Mouse (Mus musculus) gastrocnemius, postnatal 4 days (tissue): Measurements from ENCODE around the gene Arf6. TPM values are rescaled to one million over a fixed set of nuclear protein-coding genes. Genes with fewer than 3 reads are reported as not detected.
"Not testable (repeated sequence)": the region's sequence is repeated elsewhere in the genome, so short reads cannot be mapped to it uniquely, and the experiment has no call there.

ENCODE experiments used
- DNase-seq, 2 experiments: peaks; one replicate each; pipeline ENCODE4 v3.0.0; 2021 to 2022; ENCODE audit warnings: low spot score in 2 of 2, mixed read lengths in 2 of 2
- total RNA-seq, 2 experiments: library from RNA; stranded (reverse); gene quantifications; 2 replicates each; pipeline ENCODE4 v1.2.3; 2021

Gene Arf6
- total RNA-seq, 2 experiments from 2014 or later = 72.6 to 77.6 TPM

DNA sequence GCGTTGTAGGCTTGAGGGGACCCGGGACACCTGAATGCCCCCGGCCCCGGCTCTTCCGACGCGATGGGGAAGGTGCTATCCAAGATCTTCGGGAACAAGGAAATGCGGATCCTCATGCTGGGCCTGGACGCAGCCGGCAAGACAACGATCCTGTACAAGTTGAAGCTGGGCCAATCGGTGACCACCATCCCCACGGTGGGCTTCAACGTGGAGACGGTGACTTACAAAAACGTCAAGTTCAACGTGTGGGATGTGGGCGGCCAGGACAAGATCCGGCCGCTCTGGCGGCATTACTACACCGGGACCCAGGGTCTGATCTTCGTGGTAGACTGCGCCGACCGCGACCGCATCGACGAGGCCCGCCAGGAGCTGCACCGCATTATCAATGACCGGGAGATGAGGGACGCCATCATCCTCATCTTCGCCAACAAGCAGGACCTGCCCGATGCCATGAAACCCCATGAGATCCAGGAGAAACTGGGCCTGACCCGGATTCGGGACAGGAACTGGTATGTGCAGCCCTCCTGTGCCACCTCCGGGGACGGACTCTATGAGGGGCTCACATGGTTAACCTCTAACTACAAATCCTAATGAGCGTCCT lies 881 bp downstream of the Arf6 start:
- peak in 1 of 2 experiments; percentile 37 for DNase-seq

DNA sequence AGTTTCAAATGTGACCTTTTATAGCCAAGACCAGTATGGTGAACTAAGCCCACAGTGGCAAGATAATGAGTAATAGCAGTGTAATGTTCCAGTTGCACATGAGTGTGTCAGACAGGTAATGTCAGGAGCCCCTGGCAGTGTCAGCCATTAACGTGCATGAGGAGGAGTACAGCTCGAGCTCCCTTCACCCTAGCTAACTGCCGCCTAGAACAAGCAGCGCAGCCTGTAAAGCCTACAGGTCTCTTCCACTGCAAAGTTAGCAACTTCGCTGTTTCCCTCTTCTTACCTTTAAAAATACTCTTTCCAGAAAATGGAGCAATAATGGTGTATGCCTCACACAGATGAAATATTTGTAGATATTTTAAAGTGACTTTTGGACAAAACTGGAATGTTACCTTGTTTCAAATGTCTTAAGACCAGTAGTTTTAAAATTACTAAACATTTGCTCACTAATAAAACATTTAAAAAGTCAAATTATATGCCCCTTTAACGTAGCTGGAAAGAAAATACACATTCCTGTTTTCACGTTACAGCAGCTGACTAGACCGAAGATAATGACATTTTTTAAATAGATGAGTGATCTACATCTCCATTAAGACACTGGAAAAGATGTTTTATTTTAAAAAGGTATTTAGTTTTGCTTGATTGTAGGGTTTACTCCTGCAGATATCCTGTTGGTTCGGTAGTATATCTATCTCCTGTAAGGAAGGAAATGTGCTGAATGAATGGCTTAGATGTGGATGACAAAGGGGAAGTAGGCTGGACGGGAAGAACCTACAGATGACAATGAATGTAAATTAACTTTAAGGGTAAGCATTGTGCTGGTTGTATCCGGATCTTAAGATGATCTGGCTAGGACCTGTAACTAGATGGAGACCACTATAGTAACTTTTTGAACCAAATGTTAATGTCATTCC lies 2.2 kb downstream of the Arf6 start:
- DNase-seq = no peak

DNA sequence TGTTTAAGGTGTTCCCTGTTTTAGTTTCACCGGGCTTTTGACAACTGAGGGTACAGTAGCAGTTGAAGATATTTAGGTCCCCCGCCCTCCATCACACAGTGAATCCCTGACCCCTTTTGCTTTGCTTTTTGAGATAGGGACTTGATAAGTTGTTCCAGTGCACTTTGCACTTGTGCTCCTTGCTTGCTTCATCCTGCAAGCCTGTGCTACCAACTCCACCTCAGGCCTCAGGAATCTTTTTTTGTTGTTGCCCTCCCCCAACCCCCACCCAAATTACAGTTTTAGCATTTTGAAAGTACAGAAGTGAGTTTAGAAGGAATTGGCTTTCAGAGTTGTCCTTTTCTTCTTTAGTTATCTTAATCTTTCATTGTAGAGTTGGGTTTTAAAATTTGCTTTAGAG lies 4.2 kb downstream of the Arf6 start:
- no peak for DNase-seq

- DNase-seq = no peak
Observed at GRCm38 (mm10) chr12:69377188-69377587, 5.2 kb downstream of the Arf6 start.

DNA sequence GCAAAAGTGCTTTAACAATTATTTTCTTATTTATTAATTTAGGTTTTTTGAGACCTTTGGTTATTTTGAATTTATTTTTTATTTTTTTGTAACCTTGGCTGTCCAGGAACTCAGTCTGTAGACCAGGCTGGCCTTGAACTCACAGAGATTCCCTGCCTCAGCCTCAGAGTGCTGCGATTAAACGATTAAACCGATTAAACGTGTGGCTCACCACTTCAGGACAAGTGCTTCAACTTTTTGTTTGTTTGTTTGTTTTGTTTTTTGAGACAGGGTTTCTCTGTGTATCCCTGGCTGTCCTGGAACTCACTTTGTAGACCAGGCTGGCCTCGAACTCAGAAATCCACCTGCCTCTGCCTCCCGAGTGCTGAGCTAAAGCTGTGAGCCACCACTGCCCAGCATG lies 5.7 kb downstream of the Arf6 start:
- not testable (repeated sequence) for DNase-seq

DNA sequence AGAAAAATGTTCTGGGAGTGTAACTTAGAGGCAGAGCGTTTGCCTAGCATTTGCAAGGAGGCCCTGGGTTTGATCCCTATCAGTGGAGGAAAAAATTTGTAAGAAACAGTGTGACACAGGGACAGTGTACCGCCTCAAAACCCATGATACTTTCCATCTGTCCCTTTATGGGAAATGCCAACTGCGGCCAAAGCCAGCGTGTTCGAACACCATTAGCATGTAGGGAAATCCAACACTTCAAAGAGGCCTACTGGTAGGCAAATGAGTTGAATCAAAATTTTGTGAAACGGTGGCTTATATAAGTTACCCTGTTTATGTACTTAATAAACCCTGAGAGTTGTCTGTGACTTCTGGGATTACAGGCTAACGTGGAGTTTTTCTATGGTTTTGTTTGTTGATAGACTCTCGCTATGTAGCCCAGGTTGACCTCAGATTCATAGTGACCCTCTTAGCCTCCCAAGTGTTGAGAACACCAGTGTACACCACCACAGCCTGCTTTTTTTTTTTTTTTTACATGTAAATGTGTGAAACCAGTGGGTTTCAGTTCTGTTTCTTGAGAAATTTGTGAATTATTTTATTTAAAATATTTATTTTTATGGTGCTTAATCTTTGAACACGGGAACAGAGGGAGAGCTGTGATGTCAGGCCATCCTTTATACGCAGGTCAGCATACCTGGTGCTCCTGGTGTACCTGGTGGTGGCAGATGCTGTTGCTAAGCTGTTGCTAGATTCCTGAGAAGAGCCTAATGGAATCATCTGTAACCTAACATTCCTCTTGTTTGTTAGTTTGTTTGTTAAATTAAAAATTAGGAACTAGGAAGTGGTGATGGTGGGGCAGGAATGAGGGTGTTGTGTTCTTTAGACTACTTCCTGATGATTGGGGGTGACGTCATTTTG lies 6.9 kb downstream of the Arf6 start:
- DNase-seq = no peak

DNA sequence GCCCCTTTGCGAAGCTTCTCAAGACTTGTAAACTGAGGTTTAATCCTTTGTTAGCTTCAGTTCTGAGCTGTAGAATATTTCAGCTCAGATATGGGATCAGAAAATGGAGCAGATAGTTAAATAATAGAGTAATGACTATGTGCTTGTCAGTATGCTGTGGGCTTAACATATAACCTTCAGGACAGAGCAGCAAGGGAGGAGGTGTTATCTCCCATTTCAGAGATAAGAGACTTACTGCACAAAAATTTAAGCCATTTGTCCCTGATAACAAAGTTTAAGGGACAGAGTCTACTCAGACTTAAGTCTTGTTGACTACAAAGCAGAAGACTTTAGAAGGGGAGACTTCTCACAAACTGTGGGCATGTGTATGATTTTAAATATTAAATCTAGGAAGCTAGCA lies 10.9 kb downstream of the Arf6 start:
- no peak for DNase-seq

- DNase-seq = no peak
Observed at GRCm38 (mm10) chr12:69384606-69385005, 12.7 kb downstream of the Arf6 start.

DNA sequence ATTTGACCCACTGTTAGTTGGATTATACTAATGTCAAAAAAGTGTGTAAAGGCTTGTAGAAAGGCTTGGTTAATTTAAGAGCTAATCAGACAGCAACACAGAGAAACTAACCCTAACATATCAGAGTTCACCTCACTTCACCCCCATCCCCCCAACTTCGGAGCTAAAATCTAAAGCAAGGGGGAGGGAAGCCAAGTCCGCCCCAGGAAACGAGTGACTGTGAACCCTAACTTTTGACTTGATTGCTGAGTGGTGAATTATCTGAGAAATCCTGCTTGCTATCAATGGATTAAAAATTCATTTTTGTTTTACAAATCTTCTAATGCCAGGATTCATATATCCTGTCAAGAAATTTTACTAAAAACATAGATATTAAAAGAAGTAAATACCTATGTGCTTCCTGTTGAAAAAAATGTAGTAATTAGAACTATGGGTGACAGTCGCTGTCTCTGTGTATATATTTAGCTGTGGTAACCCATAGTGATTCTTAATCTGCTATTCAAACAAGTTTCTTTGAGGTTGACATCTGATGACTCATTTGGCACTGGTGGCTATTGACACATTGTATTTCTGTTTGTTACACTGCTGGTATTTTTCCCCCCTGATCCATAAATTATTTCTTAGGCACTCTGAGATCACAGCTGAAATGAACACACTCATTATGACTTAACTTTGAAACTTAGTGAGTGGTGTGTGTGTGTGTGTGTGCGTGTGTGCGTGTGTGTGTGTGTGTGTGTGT lies 13.8 kb downstream of the Arf6 start:
- no peak for DNase-seq

GRCm38 (mm10) chr12:69386281-69386732 lies 14.4 kb downstream of the Arf6 start:
- DNase-seq = not testable (repeated sequence)

DNA sequence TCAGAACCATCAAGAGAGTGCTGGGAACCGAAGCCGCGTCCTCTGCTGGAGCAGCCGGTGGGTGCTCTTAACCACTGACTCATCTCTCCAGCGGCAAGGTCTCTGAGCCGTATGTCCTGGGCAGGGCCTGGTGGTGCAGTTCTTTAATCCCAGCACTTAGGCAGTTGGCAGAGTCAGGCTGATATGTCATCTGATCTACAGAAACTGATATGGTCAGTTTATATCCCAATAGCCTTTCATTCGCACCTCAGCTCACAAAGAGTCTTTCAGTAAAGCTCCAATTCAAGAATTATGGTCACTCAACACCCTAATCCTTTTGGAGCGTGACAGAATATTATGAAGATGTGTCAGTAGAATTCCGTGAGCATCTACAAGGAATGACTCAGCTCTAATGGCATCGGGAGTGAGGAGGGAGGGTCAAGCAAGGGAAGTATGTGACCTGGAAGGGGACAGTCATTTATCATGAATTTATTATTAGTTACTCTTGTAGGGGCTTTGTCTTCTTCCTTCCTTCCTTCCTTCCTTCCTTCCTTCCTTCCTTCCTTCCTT lies 16.4 kb downstream of the Arf6 start:
- DNase-seq = no peak

DNA sequence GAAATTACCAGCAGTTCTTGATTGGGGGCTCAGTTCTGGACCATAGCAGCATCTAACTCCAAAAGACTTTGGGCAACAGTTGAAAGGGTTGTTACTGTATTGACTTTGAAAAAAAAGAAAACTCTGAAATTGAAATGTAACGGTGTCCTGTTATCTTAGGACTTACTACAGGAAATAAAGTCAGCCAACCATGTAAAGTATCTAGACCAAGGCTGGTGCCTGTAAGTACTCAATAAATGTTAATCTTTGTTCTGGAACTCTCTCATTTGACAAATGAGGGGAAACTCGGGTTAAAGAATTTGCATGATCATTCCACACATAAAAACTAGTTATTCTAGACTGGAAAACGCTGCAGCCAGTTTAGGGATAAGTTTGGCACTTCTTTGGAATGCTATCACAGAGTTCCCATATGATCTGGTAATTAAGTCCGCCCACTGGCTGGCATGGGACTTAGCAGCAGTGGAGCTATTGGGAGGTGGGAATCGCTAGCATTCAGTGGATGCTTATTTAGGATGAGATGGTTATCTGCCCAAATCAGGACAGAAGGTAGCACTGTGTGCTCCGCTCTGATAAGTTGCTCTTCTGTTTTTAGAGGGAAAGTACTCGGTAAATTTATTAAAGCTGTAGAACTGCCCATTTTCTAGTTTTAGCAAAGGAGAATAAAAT lies 17.5 kb downstream of the Arf6 start:
- DNase-seq = no peak

DNA sequence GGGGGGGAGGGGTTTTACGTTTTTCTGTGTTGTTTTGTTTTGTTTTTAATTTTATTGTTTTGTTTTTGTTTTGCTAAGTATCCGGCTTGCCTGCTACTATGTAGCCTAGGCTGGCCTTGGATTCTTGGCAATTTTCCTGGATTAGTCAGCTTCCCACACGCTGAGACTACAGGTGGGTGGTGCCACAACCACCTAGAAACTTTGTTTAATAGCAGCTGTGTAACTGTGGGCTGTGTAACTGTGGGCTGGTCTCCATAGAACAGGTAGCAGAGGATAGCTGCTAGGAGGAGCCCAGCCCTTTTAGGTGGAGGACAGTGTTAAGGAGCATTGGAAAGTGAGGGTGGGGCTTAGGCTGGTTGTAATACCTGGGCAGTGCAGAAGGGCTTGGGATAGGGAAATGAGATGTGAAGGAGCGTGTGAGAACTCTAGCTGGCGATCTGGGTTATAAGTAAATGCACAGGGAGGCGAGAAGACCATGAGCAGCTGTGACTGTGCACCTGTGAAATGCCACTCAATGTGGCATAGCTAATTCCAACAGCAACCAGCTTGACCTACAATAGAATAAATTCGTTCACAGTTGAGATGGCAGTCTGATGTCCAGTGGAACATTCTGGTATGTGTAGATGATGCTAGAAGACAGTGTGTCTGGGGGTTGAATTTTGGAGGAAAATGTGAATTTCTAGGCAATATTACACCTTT lies 18.2 kb downstream of the Arf6 start:
- no peak for DNase-seq

GRCm38 (mm10) chr12:69393076-69393475 lies 21.1 kb downstream of the Arf6 start:
- DNase-seq = no peak

- DNase-seq = no peak
Observed at GRCm38 (mm10) chr12:69394456-69394855, 22.5 kb downstream of the Arf6 start.

DNA sequence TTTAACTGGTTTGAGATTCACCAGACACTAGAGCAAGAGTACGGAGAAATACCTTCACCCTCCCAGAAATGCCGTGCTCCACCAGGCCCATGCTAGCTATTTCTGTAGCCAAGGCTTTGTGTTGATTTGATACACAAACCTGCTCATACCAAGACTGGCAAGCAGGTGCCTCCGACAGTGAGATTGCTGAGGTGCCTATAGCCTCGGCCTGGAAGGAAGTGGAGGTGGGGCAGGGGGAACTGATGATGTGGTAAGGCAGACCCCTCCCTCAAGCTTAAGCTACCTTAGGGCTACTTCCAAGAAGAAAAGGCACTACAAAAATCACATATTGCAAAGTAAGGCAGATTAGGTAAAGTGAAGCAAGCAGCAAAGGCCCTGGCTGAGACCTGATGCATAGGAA lies 28.4 kb downstream of the Arf6 start:
- DNase-seq = no peak

DNA sequence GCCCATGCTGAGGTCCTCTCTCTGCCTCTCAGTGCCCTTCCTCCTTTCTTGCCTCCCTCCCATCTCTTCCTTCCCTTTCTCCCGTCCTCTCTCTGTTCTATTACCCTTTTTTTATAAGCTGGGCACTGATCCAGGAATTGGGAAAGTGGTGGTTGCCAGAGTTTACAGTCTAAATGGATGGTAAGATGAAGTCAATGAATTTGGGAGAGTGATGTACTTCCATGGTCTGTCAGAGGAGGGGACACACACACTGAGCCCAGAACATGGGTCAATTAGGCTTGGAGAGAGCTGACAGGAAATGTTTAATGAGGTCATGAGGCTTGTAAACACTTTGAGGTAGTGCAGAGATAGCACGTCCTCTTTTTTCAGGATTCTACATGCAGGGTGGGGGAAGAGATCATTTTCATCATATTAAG lies 28.9 kb downstream of the Arf6 start:
- DNase-seq = no peak

- DNase-seq = no peak
Observed at GRCm38 (mm10) chr12:69402100-69402499, 30.1 kb downstream of the Arf6 start.

DNA sequence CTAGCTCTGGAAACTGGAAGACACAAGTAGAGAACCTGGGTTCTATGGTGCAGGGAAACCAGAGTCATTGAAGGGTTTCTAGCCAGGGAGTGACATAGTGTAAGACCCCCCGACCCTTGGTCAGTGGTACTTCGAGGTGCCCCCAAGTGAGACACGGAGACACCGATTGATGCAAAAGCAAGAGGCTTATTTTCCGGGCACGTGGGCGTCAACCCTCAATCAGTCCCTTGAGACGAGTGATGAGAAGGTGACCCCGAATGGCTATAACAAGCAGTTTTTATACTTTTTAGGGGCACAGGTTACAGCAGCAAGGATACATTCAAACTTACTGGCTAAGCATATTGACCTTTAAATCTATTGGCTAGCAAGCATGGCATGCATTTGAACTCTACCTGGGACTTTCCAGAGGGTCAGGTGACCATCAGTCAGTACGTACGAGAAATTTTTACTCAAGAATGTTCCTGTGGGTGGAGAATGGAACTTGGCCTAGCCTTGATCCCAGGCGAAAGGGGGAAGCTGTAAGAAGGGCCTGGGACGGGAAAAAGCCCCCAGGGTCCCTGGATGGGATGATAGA lies 30.7 kb downstream of the Arf6 start:
- no peak for DNase-seq
